Mouse (Mus musculus): ENCODE data around the gene Nop16. TPM values are rescaled to one million over a fixed set of nuclear protein-coding genes. Genes with fewer than 3 reads are reported as not detected.
A peak's percentile ranks its signal among the peaks of the same experiment; 100 is the strongest.

Gene Nop16
- polyA plus RNA-seq, 1 experiment = not detected

DNA sequence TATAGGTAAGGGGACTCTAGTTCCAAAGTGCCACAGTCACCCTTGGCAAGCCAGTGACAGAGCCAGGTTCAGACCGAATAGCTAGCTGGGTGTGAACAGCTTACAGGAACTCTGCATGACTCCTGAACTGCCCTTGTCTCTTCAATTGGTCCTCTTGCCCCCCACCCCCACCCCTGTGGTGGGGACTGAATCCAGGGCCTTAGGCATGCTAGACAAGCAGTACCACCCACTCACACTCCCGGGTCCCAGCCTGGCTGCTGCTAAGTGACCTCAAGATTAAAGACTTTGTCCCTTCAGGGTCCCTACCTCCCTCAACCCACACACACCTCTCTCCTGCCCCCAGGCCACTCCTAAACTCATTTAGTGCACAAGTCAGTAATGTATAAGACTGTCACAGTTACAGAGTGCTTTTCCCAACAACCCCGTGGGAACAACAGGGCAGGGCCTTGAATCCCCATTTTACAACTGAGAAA lies 12.8 kb upstream of the Nop16 start:
- no peak overlapping the region for H3K4me3 ChIP-seq (ENCODE audit: insufficient read depth, low read depth, low read length)
- no peak for TF ChIP-seq POLR2A (IDR thresholded peaks at IDR 0.05; ENCODE audit: insufficient read depth, low read depth, low read length)
- no peak for TF ChIP-seq CTCF (IDR thresholded peaks at IDR 0.05; ENCODE audit: insufficient read depth, low read depth, low read length)
- peaks cover 15% of the 10 kb centered on the region for H3K4me1 ChIP-seq (ENCODE audit: control insufficient read depth, insufficient read depth, low read length)
- H3K27ac ChIP-seq (ENCODE audit: insufficient read depth, low read depth, low read length) = no peak overlapping the region
- WGBS = 64% methylated on average over 3 of the region's 3 CpGs

DNA sequence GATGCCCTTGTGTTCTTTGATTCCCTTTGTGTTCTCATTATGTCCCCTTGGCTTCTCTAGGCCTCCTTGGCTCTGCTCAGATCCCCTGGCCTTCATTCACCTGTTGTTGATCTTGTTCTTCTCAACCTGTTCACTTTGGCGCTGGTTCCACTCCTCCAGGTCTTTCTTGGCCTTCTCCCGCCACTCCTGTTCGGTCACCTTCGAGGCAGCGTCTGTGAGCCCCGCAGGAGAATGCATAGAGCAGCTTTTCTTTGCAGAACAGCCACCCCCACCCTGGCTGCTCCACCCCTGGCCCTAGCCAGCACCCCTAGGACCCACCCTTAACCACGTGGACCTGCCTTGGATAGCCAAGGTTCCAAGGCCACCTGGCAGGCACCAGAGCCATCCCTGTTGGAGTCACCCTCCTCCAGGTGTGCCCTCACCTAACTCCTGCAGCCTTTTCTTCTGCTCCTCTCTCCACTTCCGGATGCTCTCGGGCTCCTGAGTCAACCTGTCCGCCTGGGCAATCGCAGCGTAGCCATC lies 8.8 kb upstream of the Nop16 start:
- Histone ChIP-seq H3K4me1 (ENCODE audit: control insufficient read depth, insufficient read depth, low read length) (peaks cover 3% of the 10 kb centered on the region; the same call in 1 of the 2 replicates), H3K27ac (ENCODE audit: insufficient read depth, low read depth, low read length) (no peak overlapping the region), H3K4me3 (ENCODE audit: insufficient read depth, low read depth, low read length) (no peak overlapping the region)
- TF ChIP-seq CTCF (IDR thresholded peaks at IDR 0.05; ENCODE audit: insufficient read depth, low read depth, low read length) (no peak), POLR2A (IDR thresholded peaks at IDR 0.05; ENCODE audit: insufficient read depth, low read depth, low read length) (no peak)
- 86% methylated on average over 12 of the region's 12 CpGs for WGBS

DNA sequence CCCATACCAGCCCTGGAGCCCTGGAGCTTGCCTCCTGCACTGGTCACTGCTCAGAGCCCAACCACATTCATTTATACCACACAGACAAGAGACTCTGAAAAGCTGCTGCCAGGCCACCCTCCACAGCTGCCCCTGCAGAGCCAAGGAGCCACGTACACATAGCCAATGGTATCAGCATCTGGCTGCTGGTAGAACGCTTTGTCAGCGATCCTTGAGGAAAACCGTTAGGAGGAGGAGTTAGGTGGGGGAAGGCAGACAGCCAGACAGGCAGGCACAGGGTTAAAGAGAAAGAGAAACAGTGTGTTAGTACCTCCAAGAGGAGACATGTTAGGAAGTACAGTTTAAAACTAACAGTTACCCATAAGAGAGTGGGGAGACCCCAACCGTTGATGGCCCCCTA lies 7.0 kb upstream of the Nop16 start:
- TF ChIP-seq CTCF (IDR thresholded peaks at IDR 0.05; ENCODE audit: insufficient read depth, low read depth, low read length) = no peak
- no peak for TF ChIP-seq POLR2A (IDR thresholded peaks at IDR 0.05; ENCODE audit: insufficient read depth, low read depth, low read length)
- Histone ChIP-seq H3K4me3 (ENCODE audit: insufficient read depth, low read depth, low read length) (no peak overlapping the region), H3K27ac (ENCODE audit: insufficient read depth, low read depth, low read length) (no peak overlapping the region), H3K4me1 (ENCODE audit: control insufficient read depth, insufficient read depth, low read length) (no peaks in the 10 kb centered on the region)
- WGBS = 58% methylated on average over 5 of the region's 5 CpGs

DNA sequence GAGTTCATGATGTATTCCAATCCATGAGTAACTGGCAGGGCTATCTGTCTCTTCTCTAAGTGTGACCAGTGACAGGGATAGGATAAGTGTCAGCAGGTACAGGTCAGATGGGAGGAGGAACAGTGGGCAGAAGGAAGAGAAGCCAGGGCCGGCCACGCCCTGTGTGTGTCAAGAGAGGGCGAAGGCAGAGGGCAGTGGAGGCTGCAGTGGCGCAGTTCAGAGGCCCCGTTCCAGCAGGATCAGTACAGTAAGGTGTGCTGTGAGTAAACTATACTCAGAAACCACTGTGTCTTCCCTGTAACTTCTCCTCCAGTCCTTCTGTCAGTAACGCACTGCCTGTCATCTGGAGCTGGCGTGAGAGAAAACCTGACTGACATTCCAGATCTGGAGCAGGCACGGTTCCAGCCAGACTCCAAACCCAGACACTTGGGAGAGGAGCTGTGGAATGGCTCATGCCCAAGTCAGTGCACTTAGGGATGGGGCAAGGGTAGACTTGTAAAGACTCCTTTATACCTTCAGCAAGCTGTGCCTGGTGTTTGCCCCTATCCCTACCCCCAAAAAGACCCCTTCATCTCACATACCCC lies 6.3 kb upstream of the Nop16 start:
- no peak overlapping the region for H3K4me3 ChIP-seq (ENCODE audit: insufficient read depth, low read depth, low read length)
- peaks cover 3% of the 10 kb centered on the region; the same call in 1 of the 2 replicates for H3K4me1 ChIP-seq (ENCODE audit: control insufficient read depth, insufficient read depth, low read length)
- H3K27ac ChIP-seq (ENCODE audit: insufficient read depth, low read depth, low read length) = no peak overlapping the region
- 81% methylated on average over 8 of the region's 8 CpGs for WGBS
- no peak for TF ChIP-seq CTCF (IDR thresholded peaks at IDR 0.05; ENCODE audit: insufficient read depth, low read depth, low read length)
- no peak for TF ChIP-seq POLR2A (IDR thresholded peaks at IDR 0.05; ENCODE audit: insufficient read depth, low read depth, low read length)

DNA sequence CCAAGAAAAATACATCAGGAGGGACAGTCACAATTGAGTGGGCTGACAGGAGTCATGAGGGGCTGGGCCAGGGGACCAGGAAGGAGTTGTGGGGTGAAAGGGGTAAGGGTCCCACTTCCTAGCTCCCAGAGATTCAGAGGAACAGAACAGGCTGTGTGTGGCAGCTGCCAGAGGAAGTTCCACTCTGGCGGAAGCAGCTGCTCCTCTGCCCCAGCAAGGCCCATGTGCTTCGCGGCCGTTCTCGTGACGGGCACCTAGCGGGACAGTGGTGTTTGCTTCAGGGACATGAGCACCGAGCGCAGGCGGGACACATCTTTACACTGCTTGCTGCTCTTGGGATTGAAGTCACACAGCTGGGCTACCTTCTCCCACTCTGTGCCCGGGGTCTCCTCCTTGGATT lies 3.7 kb upstream of the Nop16 start:
- 76% methylated on average over 11 of the region's 11 CpGs for WGBS
- Histone ChIP-seq H3K4me1 (ENCODE audit: control insufficient read depth, insufficient read depth, low read length) (peaks cover 3% of the 10 kb centered on the region; the same call in 1 of the 2 replicates), H3K4me3 (ENCODE audit: insufficient read depth, low read depth, low read length) (no peak overlapping the region), H3K27ac (ENCODE audit: insufficient read depth, low read depth, low read length) (no peak overlapping the region)
- no peak for TF ChIP-seq POLR2A (IDR thresholded peaks at IDR 0.05; ENCODE audit: insufficient read depth, low read depth, low read length)
- no peak for TF ChIP-seq CTCF (IDR thresholded peaks at IDR 0.05; ENCODE audit: insufficient read depth, low read depth, low read length)

DNA sequence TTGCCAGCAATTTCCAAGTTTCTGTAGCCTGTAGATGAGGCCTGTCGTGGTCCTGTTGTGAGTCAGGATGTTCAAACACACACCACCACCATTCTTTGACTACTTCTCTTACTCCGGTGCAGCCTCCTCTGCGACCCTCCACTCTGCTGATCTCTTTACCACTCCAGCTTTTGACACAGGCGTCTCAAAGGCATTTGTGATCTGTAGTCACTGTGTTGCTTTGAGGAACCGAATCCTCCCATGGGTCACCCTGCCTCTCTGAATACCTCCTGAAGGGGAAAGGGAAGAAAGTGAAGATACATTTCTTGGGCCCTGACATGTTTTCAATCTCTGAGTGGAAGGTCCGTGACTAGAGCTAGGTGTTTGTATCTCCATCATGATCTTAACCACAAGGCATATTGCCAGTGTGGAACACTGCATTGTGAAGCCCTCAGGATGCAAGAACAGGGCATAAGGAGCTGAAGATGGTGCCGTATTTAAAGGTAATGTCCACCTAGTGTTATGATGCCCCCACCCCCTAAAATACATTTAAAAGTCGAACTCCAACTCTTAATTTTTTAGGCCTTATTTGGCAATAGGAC lies 2.0 kb upstream of the Nop16 start:
- Histone ChIP-seq H3K4me1 (ENCODE audit: control insufficient read depth, insufficient read depth, low read length) (peaks cover 3% of the 10 kb centered on the region; the same call in 1 of the 2 replicates), H3K27ac (ENCODE audit: insufficient read depth, low read depth, low read length) (no peak overlapping the region), H3K4me3 (ENCODE audit: insufficient read depth, low read depth, low read length) (no peak overlapping the region)
- 81% methylated on average over 8 of the region's 8 CpGs for WGBS
- TF ChIP-seq CTCF (IDR thresholded peaks at IDR 0.05; ENCODE audit: insufficient read depth, low read depth, low read length) (no peak), POLR2A (IDR thresholded peaks at IDR 0.05; ENCODE audit: insufficient read depth, low read depth, low read length) (no peak)

DNA sequence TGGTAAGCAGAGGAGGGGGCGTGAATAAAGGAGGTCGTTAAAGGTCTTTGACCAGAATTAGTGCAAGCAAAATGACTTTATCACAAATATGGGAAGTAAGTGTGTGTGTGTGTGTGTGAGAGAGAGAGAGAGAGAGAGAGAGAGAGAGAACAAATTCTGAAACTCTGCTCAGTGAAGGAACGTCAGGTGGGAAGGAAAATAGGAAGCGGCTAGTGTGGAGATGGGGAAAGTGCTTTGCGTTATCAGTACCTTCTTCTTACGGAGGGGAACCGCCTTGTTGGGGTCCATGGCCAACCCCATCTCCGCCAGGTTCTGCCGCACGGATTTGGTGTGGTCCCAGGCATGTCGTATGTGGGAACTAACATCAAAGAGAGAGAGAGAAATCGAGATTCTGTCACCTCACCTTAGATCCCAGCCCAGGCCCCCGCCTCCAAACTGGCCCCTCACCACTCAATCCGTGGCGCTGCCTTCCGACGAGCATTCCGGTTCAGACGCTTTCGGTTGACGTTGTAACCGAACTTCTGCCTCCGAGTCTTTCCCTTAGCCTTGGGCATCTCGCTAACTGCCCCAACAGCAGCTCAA lies 385 bp downstream of the Nop16 start:
- TF ChIP-seq POLR2A (IDR thresholded peaks at IDR 0.05; ENCODE audit: insufficient read depth, low read depth, low read length) = 0 out of 2 replicates have a peak, but pooled peaks have one; percentile 4
- no peak for TF ChIP-seq CTCF (IDR thresholded peaks at IDR 0.05; ENCODE audit: insufficient read depth, low read depth, low read length)
- no peak overlapping the region for H3K27ac ChIP-seq (ENCODE audit: insufficient read depth, low read depth, low read length)
- H3K4me1 ChIP-seq (ENCODE audit: control insufficient read depth, insufficient read depth, low read length) = peaks cover 3% of the 10 kb centered on the region; the same call in 1 of the 2 replicates
- H3K4me3 ChIP-seq (ENCODE audit: insufficient read depth, low read depth, low read length) = peak overlapping the region; percentile 84
- 1% methylated on average over 24 of the region's 24 CpGs for WGBS

DNA sequence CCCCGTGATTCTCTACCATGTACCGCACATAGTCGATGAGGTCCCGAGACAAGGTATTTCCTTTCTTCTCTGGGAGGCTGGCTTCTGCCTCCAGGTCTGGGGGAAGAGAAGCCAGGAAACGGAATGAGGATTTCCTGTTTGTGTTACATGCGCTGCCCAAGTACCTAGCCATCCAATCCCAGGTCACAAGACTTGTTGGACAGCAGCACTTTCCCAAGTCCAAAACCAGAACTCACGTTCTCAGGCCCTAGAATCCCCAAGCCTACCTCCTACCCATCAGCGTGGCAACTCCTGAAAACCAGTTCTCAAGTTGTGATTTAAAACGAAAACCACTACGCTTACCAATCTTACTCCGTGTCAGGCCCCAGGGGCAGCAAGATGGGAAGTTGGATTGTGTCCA lies 4.1 kb downstream of the Nop16 start:
- TF ChIP-seq POLR2A (IDR thresholded peaks at IDR 0.05; ENCODE audit: insufficient read depth, low read depth, low read length) = no peak
- no peak for TF ChIP-seq CTCF (IDR thresholded peaks at IDR 0.05; ENCODE audit: insufficient read depth, low read depth, low read length)
- no peak overlapping the region for H3K4me3 ChIP-seq (ENCODE audit: insufficient read depth, low read depth, low read length)
- H3K4me1 ChIP-seq (ENCODE audit: control insufficient read depth, insufficient read depth, low read length) = no peaks in the 10 kb centered on the region
- no peak overlapping the region for H3K27ac ChIP-seq (ENCODE audit: insufficient read depth, low read depth, low read length)
- 94% methylated on average over 11 of the region's 11 CpGs for WGBS

DNA sequence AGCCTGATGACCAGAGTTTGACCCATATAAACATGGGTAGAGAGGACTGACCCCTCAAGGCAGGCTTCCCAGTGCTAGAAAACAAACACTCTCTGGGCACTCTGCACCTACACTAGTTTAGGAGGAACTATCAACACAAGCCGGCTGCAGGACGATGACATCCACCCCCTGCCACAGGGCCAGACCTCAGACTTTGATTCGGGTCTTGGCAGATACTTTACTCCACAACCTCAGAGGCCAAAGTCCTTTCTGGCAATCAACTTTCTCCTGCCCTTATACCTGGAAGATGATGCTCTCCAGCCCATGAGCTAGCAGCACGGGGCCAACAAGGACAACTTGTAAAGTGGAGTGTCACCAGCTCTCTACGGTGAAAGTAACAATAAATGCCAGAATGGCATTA lies 7.0 kb downstream of the Nop16 start:
- Histone ChIP-seq H3K27ac (ENCODE audit: insufficient read depth, low read depth, low read length) (no peak overlapping the region), H3K4me3 (ENCODE audit: insufficient read depth, low read depth, low read length) (no peak overlapping the region), H3K4me1 (ENCODE audit: control insufficient read depth, insufficient read depth, low read length) (no peaks in the 10 kb centered on the region)
- TF ChIP-seq CTCF (IDR thresholded peaks at IDR 0.05; ENCODE audit: insufficient read depth, low read depth, low read length) (no peak), POLR2A (IDR thresholded peaks at IDR 0.05; ENCODE audit: insufficient read depth, low read depth, low read length) (no peak)
- WGBS = 91% methylated on average over 5 of the region's 5 CpGs

Measured in olfactory bulb, adult 2 months (tissue).